Mouse (Mus musculus) megakaryocyte, embryonic 14.5 days (primary cell): ENCODE results near the gene Chmp5.

ENCODE experiments used
- FLI1 ChIP-seq: IDR thresholded peaks from 2 replicates; pipeline ENCODE4 v1.6.1; 2012; ENCODE audit warnings: low read length, inconsistent platforms, mixed read lengths
- GATA1 ChIP-seq: IDR thresholded peaks from 3 replicates; pipeline ENCODE4 v1.6.1; 2012; ENCODE audit warnings: mixed read lengths, low read length, inconsistent platforms, borderline replicate concordance

- no peak for TF ChIP-seq GATA1
- no peak for TF ChIP-seq FLI1
Observed at GRCm38 (mm10) chr4:41000842-41001639, 52.8 kb downstream of the Chmp5 start.
